Mouse (Mus musculus): ENCODE data around the gene Gbp2b.
"Not testable (repeated sequence)": the region's sequence is repeated elsewhere in the genome, so short reads cannot be mapped to it uniquely, and the experiment has no call there.

Gbp2b gene

DNA sequence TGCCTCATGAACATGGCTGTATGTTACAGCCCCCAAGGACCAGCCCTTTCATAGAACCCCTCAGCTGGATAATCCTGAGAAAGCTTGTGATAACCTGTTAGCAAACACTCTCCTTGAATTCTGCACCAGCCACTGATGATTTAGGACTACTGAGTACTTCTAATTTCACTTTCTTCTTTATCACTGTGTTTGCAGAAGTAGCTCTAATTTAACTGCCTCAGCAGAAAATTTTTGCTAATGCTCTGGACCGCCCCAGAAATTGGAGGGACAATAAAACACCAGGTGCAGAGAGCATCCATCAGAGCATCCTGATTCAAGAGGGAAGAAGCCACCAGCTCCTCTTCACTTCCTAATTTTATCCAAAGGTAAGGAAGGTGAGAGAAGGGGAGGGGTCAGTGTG lies at the start of gene Gbp2b:
Gbp2b (plus strand) TSS at position 301 of the 400 bp plus-strand sequence.
- no peak for DNase-seq

DNA sequence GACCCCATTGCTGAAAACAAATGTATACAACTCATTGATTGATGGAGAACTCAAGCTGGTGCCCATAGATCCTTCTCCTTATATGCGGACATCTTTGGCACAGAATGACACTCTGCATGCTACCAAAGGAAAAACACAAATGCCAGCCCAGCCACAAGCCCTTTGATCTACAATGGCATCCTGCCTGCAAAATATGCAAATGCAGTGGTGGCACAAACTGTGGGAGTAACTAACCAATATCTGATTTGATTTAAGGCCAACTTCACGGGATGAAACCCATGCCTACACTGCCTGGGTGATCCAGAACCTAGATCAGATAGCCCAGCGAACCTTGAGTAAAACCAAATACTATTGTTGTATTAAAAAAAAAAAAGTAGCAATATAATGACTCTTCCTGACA lies 48.0 kb upstream of the Gbp2b start:
- no peak for DNase-seq

DNA sequence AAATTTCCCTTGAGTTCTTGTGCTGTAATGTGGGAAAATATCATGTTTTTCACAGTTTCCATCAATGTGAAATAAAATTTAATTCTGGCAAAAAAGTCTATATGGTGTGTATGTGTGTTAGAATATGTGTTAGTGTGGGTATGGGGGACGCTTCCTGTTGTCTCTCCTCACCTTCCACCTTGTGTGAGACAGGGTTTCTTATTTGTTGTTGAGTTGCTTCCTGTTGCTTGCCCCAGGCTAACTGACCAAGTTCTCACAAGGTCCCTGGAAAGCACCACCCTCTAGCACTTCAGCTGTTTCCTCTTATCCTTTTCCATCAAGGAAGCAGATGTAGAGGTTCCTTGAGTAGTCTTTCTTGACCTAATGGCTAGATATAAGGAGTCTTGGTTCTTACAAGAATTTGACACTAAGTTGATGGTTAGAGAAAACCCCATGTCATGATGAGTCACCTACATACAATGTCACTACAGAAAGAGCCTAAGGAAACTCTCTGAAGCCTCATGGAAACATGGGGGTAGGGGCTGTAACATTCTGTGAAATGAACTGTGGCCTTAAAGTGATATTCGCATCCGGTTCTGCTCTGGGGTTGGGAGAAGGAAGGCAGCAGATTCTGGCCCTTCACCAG lies 44.5 kb upstream of the Gbp2b start:
- no peak for DNase-seq

DNA sequence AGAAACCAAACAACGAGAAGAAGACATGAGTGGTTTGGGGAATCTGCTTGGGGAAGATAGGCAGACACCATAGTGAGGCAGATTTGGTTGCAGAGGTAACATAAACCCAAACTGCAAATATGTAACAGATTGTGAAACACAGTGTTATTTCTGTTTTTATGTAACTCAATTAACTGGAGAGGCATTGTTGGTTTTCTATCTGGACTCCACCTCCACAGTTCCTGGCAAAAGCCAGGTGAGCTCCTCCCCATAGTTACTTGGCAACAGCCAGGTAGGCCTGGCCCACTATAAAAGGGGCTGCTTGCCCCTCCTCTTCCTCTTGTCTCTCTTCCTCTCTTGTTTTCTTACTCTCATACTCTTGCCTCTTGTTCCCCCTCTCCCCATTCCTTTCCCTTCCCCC lies 40.0 kb upstream of the Gbp2b start:
- DNase-seq: no peak

DNA sequence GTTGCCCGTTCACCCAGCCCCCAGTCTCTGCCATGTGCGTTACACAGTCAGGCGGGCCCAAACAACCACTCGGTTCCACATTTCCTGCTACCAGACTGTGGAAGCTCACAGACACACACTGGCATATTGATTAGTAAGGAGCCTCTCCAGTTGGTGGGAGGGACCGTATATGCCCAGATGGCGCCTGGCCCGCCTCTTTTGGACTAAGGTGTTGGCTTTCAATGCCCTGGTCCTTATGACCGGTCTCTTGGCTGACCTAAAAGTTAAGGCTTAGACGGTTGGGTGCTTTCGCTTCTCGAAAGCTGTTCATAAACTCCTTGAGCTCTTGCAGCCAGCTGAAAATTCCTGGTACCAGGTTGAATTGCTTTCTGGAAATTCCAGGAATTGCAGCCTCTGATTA lies 39.0 kb upstream of the Gbp2b start:
- no peak for DNase-seq

- DNase-seq: no peak
Observed at GRCm38 (mm10) chr3:142559632-142560228, 34.9 kb upstream of the Gbp2b start, which contains the start of gene Gbp3. Gbp3 (plus strand) TSS chr3:142560026.

DNA sequence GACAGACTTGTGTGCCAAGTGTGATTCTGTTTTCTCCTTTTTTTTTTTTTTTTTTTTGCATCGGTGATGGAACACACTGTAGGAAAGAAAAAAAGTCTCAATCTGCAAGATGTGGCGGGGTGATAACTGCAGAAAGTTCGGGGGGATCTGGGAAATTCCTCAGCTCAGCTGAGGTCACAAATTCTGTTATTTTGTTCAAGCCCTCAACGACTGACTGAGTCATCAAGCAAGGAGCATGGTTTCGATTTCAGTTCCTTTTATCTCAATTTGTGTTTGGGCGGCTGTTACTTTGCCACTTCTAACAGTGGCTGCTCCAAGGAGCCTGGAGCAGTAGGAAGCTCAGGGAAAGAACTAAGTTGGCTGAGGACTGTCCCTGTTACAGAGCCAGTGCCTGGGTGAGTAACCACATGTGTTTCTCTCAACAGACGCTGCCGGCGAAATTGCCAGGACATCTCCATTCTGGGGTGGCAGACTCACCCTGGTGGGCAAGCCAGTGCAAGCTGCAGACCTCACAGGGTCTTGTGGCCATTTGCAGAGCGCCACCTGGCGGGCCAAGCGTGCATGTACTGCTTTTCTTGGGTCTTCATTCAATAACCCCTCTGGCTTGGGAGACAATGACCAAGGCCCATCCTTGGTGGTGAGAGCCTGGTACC lies 34.2 kb upstream of the Gbp2b start:
- peak; percentile 90 for DNase-seq

DNA sequence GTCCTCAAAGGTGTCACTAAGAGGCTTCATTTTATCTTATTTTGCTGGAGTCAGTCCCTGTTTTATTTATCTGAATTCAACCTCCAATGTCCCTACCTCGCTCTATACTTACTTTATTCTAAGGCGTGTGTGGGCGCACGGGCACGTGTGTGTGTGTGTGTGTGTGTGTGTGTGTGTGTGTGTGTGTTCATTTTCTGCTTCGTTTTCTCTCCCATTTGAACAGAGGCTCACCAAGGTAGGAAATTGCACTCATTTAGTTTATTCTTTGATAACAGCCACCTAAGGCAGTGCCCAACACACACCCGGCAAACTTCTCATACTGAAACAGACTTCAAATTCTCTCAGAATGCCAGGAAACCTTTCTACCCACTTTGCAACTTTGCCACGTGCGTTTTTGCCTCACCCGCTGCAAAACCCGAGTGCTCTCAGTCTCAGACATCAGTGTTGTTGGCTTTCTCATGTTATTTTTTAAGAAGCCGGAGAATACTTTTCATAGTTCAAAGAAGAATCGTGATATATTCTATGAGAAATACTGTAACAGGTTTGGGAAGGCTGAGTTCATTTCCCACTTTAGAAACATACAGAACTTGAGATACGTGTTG lies 33.5 kb upstream of the Gbp2b start:
- DNase-seq: no peak

DNA sequence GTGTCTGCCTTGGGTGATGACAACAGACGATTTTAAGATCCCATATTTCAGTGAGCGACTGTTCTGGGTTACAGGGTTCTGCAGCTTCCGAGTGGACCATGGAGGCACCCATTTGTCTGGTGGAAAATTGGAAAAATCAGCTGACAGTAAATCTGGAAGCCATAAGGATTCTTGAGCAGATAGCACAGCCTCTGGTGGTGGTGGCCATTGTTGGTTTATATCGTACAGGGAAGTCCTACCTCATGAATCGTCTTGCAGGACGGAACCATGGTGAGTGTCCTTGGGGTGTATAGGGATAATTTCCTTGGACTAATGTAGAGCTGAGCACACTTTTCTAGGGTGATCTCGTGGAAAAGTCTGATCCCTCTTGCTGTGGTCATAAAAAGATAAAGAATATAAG lies 33.0 kb upstream of the Gbp2b start:
- no peak for DNase-seq

DNA sequence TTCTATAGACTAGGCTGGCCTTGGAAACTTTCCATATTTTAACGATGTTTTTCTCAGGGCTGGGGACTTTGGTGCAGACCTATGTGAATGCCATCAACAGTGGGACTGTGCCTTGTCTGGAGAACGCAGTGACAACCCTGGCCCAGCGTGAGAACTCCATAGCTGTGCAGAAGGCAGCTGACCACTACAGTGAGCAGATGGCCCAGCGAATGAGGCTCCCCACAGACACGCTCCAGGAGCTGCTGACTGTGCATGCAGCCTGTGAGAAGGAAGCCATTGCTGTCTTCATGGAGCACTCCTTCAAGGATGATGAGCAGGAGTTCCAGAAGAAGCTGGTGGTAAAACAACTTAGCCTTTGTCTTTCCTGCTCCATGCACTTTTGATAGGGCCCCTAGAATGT lies 27.2 kb upstream of the Gbp2b start:
- not testable (repeated sequence) for DNase-seq

DNA sequence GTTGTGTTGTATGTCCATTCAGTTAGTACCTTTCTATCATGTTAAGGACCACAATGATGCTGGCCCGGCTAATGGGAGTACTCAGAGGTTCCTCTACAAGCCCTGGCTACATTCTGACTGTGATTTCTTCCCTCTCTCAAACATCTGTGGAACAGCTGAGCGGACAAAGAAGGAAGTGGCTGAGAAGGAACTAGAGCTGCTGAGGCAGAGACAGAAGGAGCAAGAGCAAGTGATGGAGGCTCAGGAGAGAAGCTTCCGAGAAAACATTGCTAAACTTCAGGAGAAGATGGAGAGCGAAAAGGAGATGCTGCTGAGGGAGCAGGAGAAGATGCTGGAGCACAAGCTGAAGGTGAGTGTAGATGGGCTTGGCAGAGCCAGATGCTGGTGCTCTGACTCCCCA lies 23.9 kb upstream of the Gbp2b start:
- no peak for DNase-seq

- no peak for DNase-seq
Observed at GRCm38 (mm10) chr3:142577108-142577507, 17.5 kb upstream of the Gbp2b start.

- DNase-seq: no peak
Observed at GRCm38 (mm10) chr3:142578342-142578741, 16.3 kb upstream of the Gbp2b start.

- no peak for DNase-seq
Observed at GRCm38 (mm10) chr3:142583067-142583466, 11.6 kb upstream of the Gbp2b start.

GRCm38 (mm10) chr3:142587386-142587785 lies 7.3 kb upstream of the Gbp2b start:
- no peak for DNase-seq

DNA sequence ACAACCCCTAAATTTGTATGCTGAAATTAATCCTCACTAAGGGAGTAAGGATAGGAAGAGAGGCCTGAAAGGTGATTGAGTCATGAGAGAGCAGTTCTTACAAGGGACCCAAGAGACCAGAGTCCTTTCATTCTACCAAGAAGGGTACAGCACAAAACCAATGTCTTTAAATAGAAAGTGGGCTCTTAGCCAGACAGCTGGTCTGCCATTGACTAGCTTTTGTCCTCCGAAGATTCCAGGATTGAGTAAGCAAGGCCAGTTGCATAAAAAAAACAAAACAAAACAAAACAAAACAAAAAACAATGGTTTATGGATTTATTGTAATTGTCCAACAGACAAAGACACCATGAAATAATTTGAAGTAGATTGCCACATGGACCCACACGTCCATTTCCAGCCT lies 5.8 kb upstream of the Gbp2b start:
- DNase-seq: no peak

- no peak for DNase-seq
Observed at GRCm38 (mm10) chr3:142590431-142591067, 4.1 kb upstream of the Gbp2b start.

GRCm38 (mm10) chr3:142597923-142598322 lies 3.3 kb downstream of the Gbp2b start:
- DNase-seq: no peak

DNA sequence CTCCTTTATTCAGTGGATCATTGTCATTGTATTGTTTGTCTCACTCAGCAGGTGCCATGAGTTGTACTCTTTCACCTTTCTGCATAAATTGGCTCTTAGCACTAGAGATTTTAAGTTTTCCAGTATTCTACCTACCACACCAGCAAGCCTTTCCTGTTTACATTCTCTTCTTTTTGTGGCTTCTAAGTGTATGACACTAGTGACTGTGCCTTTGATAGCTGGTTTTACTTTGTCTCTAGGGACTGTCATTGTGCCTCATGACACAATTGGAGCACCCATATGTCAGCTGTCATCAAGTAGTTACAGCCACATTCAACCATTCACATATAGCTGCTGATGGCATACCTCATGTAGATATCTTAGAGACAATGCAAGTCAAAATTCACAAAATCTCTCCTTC lies 7.0 kb downstream of the Gbp2b start:
- no peak for DNase-seq

DNA sequence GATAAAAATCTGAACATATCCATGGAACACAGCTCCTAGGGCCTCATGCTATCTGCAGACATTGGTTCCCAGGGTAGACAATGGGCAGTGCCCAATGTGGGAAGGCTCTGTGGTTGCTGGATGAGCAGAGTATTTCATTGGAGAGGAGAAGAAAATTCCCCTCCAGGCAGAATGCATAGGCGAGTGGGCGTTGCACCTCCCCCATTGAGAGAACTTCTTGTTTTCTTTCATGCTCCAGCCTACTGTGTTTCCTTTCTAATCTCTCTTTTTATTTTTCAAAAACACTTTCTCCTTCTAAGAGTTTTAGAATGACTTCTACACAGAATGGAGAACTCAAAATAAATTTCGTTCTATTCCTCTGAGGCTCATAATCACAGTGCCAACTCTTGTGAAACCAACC lies 24.0 kb downstream of the Gbp2b start:
- DNase-seq: no peak

GRCm38 (mm10) chr3:142619606-142620005 lies 25.0 kb downstream of the Gbp2b start:
- DNase-seq: no peak

DNA sequence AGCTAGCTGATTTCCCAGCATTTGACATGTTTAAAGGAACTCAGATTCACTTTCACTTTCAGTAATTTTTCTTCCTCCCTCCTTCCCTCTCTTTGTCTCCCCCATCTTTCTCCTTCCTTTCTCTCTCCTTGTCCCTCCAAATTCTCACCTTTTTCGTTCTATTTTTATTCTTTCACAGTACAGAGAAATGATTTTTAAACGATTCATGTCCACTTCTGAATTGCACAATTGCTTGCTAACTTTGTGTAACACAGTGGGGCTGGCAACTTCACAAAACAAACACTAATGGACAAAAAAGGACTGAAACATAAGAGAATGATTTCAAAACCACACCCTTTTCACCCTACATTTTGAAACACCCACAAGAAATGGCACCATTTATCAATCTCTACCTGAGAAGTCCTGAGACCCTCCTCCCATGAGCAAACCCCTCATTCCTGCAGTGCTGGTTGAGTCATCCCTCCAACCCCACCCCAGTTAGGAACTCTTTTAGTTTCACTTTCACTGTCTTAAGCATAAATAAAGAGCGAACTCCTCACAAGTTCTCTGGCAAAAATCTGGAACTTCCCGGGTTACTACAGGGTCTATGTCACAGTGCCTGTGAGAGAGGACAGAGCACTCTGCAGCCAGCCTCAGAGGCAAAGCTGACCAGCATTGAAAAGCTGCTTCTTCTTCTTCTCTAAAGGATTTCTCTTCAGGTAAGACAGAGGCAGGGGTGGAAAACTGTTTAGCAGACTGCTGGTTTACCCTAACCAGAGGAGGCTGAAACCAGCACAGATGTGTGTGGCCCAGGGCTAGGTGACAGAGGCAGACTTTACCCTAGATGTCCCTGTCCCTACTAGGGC lies 25.7 kb downstream of the Gbp2b start, which contains the start of gene Gbp2:
Gbp2 (plus strand) TSS at position 492 of the 845 bp plus-strand sequence.
- DNase-seq: no peak
